Mouse (Mus musculus): Measurements from ENCODE around the gene Wfdc5. TPM values are rescaled to one million over a fixed set of nuclear protein-coding genes. Genes with fewer than 3 reads are reported as not detected.
A peak's percentile ranks its signal among the peaks of the same experiment; 100 is the strongest.
"Not testable (repeated sequence)": the region's sequence is repeated elsewhere in the genome, so short reads cannot be mapped to it uniquely, and the experiment has no call there.

Gene Wfdc5
- total RNA-seq (2021) = not detected

DNA sequence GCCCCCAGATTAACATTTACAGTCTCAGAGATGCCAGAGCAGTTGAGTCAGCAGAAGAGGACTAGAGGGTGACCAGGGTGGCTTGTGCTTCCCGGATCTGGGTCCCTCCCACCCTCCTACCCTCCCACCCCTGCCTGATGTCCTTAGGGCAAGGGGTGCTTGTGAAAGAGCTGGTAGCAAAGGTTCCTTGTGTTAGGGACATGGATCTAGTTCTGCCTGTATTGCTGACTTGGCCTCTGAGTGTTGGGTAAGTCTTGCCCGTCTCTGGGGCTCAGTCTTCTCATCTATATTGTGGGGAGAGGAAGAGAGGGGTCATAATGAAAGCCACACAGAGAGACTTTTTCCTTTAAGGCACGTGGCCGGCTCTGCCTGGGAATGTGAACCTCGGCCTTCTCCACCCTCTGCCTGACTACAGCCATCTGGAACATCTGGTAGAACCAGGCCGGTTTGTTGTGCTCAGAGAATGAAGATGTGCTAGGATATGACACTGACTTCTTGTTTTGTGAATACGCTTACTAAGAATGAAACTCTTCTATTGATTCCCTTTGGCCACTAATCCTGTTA, at the start of gene Wfdc5:
Wfdc5 (minus strand) TSS at position 51 of the 564 bp plus-strand sequence.
- DNase-seq = no peak
- intact Hi-C loops (cut with DNase I) = loop anchor here (5.0 kb wide), 1 partner anchor 80 kb away; no protein-coding TSS in a partner anchor

GRCm38 (mm10) chr2:164228361-164229070, 46.0 kb upstream of the Wfdc5 start:
- DNase-seq = no peak
- intact Hi-C loops (cut with DNase I) = no loop called here

DNA sequence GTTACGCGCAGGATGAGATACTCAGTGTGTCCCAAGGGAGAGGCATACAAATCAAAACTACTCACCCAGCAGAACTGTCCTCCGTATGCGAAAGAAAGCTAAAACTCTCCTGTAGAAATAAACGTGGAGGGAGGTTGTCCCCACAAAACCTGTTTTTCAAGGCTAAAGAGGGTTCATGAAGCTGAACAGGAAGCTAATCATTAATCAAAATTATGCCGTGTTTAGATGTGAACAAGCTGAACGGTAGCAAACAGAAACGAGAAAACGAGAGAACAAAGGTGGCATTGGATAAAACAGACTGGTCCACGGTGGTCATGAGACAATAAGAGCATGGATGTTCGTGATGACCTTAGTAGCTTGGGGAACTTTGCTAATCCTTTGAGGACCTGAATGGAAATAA, 39.0 kb upstream of the Wfdc5 start, which contains the start of gene Wfdc15b:
Wfdc15b (minus strand) TSS at position 139 of the 400 bp plus-strand sequence.
- intact Hi-C loops (cut with DNase I) = no loop called here

GRCm38 (mm10) chr2:164219295-164219694, 36.8 kb upstream of the Wfdc5 start:
- no peak for DNase-seq
- intact Hi-C loops (cut with DNase I) = no loop called here

More for the DNA sequence above, 39.0 kb upstream of the Wfdc5 start, which contains the start of gene Wfdc15b:
- no peak for DNase-seq

GRCm38 (mm10) chr2:164212711-164213110, 30.2 kb upstream of the Wfdc5 start:
- intact Hi-C loops (cut with DNase I) = no loop called here
- no peak for DNase-seq

DNA sequence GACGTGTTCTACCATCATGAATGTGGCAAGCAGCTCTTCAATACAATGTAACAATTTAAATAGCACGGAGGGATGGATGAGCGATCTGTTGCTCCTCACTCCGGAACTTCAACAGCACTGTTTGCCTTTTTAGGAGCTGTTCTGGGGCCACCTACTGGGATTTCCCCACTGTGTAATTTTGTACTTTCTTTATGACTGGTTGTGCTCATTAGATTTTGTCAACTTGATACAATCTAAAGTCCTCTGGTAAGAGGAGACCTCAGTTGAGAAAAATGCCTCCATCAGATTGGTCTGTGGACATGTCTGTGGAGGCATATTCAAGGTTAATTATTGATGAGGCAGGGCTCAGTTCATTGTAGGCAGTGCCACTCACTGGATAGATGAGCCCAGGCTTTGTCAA, 28.4 kb upstream of the Wfdc5 start:
- no peak for DNase-seq
- intact Hi-C loops (cut with DNase I) = no loop called here

DNA sequence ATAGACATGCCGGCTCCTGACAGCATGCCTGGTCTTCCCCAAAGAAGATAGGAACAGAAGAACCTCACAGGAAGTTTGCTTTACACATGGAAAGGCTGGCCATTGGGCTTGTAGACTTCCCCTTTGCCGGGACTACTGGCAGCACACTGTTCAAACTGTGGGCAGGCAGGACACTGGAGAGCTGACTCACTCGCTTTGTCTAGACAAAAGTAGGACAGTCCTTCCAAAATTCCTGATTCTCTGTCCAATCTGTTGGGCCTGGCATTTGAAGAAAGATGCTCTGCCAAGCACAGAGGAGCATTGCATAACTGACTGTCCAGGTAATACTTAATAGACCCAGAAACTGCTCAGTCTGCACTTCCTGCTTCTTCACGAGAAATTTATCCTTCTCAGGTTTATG, 24.1 kb upstream of the Wfdc5 start:
- intact Hi-C loops (cut with DNase I) = no loop called here
- DNase-seq = no peak

DNA sequence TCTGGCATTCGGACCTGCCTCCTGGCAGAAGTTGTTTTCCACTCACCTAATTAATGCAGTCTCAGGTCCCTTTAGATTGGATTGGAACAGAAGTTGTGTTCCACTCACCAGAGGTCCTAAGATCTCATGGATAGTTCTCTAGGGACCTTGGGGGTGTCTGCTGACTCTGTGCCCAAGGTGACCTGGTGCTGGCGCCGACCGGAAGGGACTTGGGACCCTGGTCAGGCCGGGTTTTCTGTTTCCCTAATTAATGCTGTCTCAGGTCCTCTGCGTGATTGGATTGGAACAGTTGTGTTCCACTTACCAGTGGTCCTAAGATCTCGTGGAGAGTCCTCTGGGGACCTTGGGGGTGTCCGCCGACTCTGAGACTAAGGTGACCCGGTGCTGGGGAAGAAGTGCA, 23.5 kb upstream of the Wfdc5 start:
- intact Hi-C loops (cut with DNase I); DNase-seq: not testable (repeated sequence)

GRCm38 (mm10) chr2:164199626-164200327, 17.2 kb upstream of the Wfdc5 start, which contains the start of gene Wfdc15a:
Gene Wfdc15a, minus strand, starts transcription at chr2:164200130.
- DNase-seq = no peak
- intact Hi-C loops (cut with DNase I) = no loop called here

- intact Hi-C loops (cut with DNase I) = no loop called here
- no peak for DNase-seq
These were observed 14.1 kb upstream of the Wfdc5 start for GRCm38 (mm10) chr2:164196700-164196990.

GRCm38 (mm10) chr2:164195971-164196699, 13.6 kb upstream of the Wfdc5 start:
- DNase-seq = no peak
- intact Hi-C loops (cut with DNase I) = no loop called here

- DNase-seq = no peak
- intact Hi-C loops (cut with DNase I) = no loop called here
These were observed 12.6 kb upstream of the Wfdc5 start for GRCm38 (mm10) chr2:164194959-164195630.

- no peak for DNase-seq
- intact Hi-C loops (cut with DNase I) = no loop called here
These were observed 9.7 kb upstream of the Wfdc5 start for GRCm38 (mm10) chr2:164192279-164192678.

DNA sequence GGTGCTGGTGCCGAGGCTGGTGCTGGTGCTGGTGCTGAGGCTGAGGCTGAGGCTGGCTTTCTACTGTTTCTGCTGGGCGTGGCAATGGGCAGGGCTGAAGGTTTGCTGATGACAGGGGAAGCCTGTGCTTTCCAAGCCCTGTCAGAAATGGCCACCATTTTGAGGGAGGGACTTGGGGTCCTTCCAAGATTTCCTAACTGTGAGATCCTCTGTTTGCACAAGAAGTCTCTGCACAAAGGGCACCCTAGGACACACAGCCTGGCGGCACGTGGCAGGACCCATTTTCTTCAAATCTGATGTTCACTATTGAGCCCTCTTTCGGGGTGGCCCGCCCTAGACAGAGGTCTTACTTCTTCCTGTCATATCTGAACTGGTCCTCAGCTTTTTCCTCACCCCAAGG, 8.0 kb upstream of the Wfdc5 start, which contains the start of gene Wfdc12:
Wfdc12 (minus strand) TSS at position 33 of the 400 bp plus-strand sequence.
- intact Hi-C loops (cut with DNase I) = no loop called here

GRCm38 (mm10) chr2:164188722-164189121, 6.2 kb upstream of the Wfdc5 start:
- no peak for DNase-seq
- intact Hi-C loops (cut with DNase I) = no loop called here

More for the DNA sequence above, 8.0 kb upstream of the Wfdc5 start, which contains the start of gene Wfdc12:
- DNase-seq = no peak

DNA sequence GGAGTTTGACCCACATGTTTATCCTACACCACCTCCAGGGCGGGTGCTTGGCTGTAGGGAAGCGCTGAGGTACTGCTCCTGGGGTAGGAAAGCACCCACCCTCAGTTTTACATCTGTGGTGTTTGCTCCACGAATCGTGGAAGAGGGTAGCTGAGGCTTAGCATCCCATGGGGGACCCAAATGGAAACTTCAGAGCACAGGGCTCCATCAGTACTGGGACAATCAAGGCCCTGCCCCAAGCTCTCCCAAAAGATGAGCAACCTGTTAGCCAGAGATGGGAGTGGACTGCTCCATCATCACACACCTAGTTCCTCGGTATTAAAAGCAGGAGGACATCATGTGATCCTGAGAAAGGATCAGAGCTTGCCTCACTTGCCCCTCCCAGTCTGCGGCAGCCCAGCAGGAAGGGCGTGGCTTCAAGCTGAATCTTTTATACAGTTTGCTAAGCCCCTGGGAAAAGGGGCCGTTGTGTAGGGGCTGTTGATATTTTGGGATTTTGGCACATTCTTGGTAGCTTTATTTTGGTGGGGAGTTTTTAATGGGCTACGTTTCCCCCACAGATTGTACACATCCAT, 1.7 kb upstream of the Wfdc5 start:
- intact Hi-C loops (cut with DNase I) = loop anchor here (5.0 kb wide), 1 partner anchor 82 kb away; no protein-coding TSS in a partner anchor
- no peak for DNase-seq

DNA sequence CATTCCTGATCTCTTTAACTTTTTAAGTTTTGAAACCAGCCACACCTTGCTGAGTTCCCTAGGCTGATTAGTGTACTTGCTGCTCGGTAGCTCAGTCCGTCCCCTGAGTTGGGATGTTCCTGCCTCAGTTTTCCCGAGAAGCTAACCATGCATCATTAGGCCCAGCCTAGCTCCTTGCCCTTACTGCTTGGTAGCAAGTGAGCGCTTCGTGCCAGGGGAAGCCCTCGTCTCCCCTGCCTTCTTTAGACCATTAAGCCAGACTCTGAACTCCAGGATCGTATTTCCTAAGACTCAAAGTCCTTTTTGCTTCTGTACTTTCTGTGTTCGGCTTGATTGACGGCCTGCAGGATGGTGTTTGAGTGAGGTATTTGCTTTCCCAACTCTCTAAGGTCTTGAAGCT, 798 bp upstream of the Wfdc5 start:
- DNase-seq = no peak

GRCm38 (mm10) chr2:164180770-164181169, 1.8 kb downstream of the Wfdc5 start:
- intact Hi-C loops (cut with DNase I) = loop anchor here (5.0 kb wide), 1 partner anchor 78 kb away; no protein-coding TSS in a partner anchor

More for the DNA sequence above, 798 bp upstream of the Wfdc5 start:
- intact Hi-C loops (cut with DNase I) = loop anchor here (5.0 kb wide), 1 partner anchor 81 kb away; no protein-coding TSS in a partner anchor

DNA sequence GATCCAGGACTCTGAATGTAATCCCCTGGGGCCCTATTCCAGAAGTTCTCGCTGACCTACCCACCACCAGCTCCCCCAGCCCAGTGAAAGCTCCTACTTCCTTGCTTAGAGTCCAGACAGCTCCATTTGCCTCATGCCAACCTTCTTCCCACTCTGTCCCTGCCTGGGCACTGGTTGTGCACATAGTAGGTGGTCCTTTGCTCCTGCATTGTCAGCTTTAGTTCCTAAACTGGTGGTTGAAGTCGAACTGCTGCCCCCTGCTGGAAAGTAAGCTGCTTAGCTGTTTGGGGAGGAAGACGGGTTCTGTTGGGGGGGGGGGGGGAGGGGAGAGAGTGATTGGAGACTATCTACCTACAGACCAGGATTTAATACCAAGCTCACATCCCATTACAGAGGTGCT, 2.4 kb downstream of the Wfdc5 start:
- intact Hi-C loops (cut with DNase I) = loop anchor here (5.0 kb wide), 1 partner anchor 78 kb away; no protein-coding TSS in a partner anchor
- peak; percentile 37 for DNase-seq

More at GRCm38 (mm10) chr2:164180770-164181169, 1.8 kb downstream of the Wfdc5 start:
- DNase-seq = no peak

All from heart, postnatal 36 days (tissue).